Mouse (Mus musculus) kidney, adult 2 months (tissue): ENCODE data around the gene Tec. TPM values are rescaled to one million over a fixed set of nuclear protein-coding genes. Genes with fewer than 3 reads are reported as not detected.

Experiments
- DNase-seq: peaks from one replicate; pipeline ENCODE4 v3.0.0; 2021
- H3K27ac ChIP-seq: fragments of 200-500 bp; 2 replicates; pipeline ENCODE4 v1.5.1; 2012; ENCODE audit warnings: low read depth, low read length, control low read depth, inconsistent platforms; ENCODE audit not compliant: insufficient read depth
- H3K27me3 ChIP-seq: fragments of 200-500 bp; replicated peaks from 2 replicates; pipeline ENCODE4 v1.6.1; 2012; ENCODE audit warnings: mild to moderate bottlenecking, moderate library complexity, low read length, inconsistent platforms; ENCODE audit not compliant: control insufficient read depth, insufficient read depth
- H3K36me3 ChIP-seq: fragments of 200-500 bp; 2 replicates; pipeline ENCODE4 v1.6.1; 2012; ENCODE audit warnings: mild to moderate bottlenecking, moderate library complexity, low read length, inconsistent platforms; ENCODE audit not compliant: control insufficient read depth, insufficient read depth
- H3K4me1 ChIP-seq: fragments of 200-500 bp; 2 replicates; pipeline ENCODE4 v1.6.1; 2011; ENCODE audit warnings: low read length; ENCODE audit not compliant: control insufficient read depth, insufficient read depth
- H3K4me3 ChIP-seq: fragments of 200-500 bp; 2 replicates; pipeline ENCODE4 v1.5.1; 2011; ENCODE audit warnings: mild to moderate bottlenecking, low read depth, low read length, control low read depth; ENCODE audit not compliant: insufficient read depth
- CTCF ChIP-seq: fragments of 200-500 bp; conservative IDR thresholded peaks from 2 replicates; pipeline ENCODE4 v1.5.1; 2011; ENCODE audit warnings: low read depth, mild to moderate bottlenecking, control low read depth, low read length, moderate library complexity, mixed read lengths; ENCODE audit not compliant: insufficient read depth, insufficient read length
- POLR2A ChIP-seq: fragments of 200-500 bp; IDR thresholded peaks from one replicate; pipeline ENCODE4 v1.6.1; 2011; ENCODE audit warnings: low read depth, low read length, control low read depth
- WGBS: fragments of 180-500 bp; shearing (Covaris S2); methylation state at CpG from one replicate; pipeline ENCODE4 v1.1.7; 2018; 5-methylcytosine and 5-hydroxymethylcytosine counted together
- polyA plus RNA-seq: library from polyadenylated mRNA; depleted of rRNA; stranded (reverse); fragments of >200 nt; gene quantifications from 2 replicates; pipeline ENCODE4 v1.2.3, GENCODE M21; 2012

The Tec gene
- polyA plus RNA-seq, 1 experiment: 8.1 TPM

- Histone ChIP-seq H3K4me1 (peaks cover 21% of the 10 kb centered on the region; the same call in 1 of the 2 replicates), H3K4me3 (no peak overlapping the region), H3K27me3 (no peaks in the 10 kb centered on the region), H3K27ac (no peak overlapping the region), H3K36me3 (no peaks in the 10 kb centered on the region)
- DNase-seq: peak; percentile 77
- 41% methylated on average over 14 of the region's 14 CpGs for WGBS
- TF ChIP-seq CTCF: no peak
- TF ChIP-seq POLR2A: no peak
These were observed 1.7 kb upstream of the Tec start for GRCm38 (mm10) chr5:72869779-72870608.

- H3K4me3 ChIP-seq: peak overlapping the region; percentile 65
These were observed 1.1 kb downstream of the Tec start for GRCm38 (mm10) chr5:72867036-72867672.

GRCm38 (mm10) chr5:72866260-72866905, 1.9 kb downstream of the Tec start:
- TF ChIP-seq CTCF (no peak), POLR2A (no peak)
- Histone ChIP-seq H3K4me3 (no peak overlapping the region), H3K36me3 (no peaks in the 10 kb centered on the region), H3K27ac (peak overlapping the region; percentile 19; the same call in 1 of the 2 replicates), H3K27me3 (no peaks in the 10 kb centered on the region), H3K4me1 (peaks cover 29% of the 10 kb centered on the region)
- DNase-seq: peak; percentile 62
- WGBS: 53% methylated on average over 6 of the region's 6 CpGs

More at GRCm38 (mm10) chr5:72867036-72867672, 1.1 kb downstream of the Tec start:
- no peak for TF ChIP-seq CTCF
- TF ChIP-seq POLR2A: no peak
- no peaks in the 10 kb centered on the region for H3K36me3 ChIP-seq
- H3K27me3 ChIP-seq: no peaks in the 10 kb centered on the region
- H3K27ac ChIP-seq: peak overlapping the region; percentile 71; the same call in 1 of the 2 replicates
- 38% methylated on average over 16 of the region's 16 CpGs for WGBS
- peaks cover 27% of the 10 kb centered on the region; the same call in 1 of the 2 replicates for H3K4me1 ChIP-seq
- DNase-seq: no peak

- Histone ChIP-seq H3K27ac (no peak overlapping the region), H3K27me3 (no peaks in the 10 kb centered on the region), H3K4me3 (no peak overlapping the region), H3K36me3 (no peaks in the 10 kb centered on the region), H3K4me1 (peaks cover 27% of the 10 kb centered on the region)
- no peak for DNase-seq
- TF ChIP-seq POLR2A (no peak), CTCF (no peak)
- WGBS: 90% methylated on average over 3 of the region's 3 CpGs
These were observed 3.6 kb downstream of the Tec start for GRCm38 (mm10) chr5:72864654-72865178.

GRCm38 (mm10) chr5:72863166-72863565, 5.1 kb downstream of the Tec start:
- Histone ChIP-seq H3K4me3 (no peak overlapping the region), H3K4me1 (peaks cover 19% of the 10 kb centered on the region), H3K36me3 (no peaks in the 10 kb centered on the region), H3K27ac (no peak overlapping the region), H3K27me3 (no peaks in the 10 kb centered on the region)
- TF ChIP-seq POLR2A (no peak), CTCF (no peak)
- WGBS: 90% methylated on average over 9 of the region's 9 CpGs
- DNase-seq: no peak

- Histone ChIP-seq H3K4me3 (no peak overlapping the region), H3K4me1 (peaks cover 17% of the 10 kb centered on the region), H3K27me3 (no peaks in the 10 kb centered on the region), H3K27ac (no peak overlapping the region), H3K36me3 (no peaks in the 10 kb centered on the region)
- DNase-seq: no peak
- TF ChIP-seq CTCF: no peak
- TF ChIP-seq POLR2A: no peak
- WGBS: 59% methylated on average over 7 of the region's 7 CpGs
These were observed 6.4 kb downstream of the Tec start for GRCm38 (mm10) chr5:72861726-72862385.

GRCm38 (mm10) chr5:72860899-72861298, 7.4 kb downstream of the Tec start:
- Histone ChIP-seq H3K27me3 (no peaks in the 10 kb centered on the region), H3K36me3 (no peaks in the 10 kb centered on the region), H3K4me3 (no peak overlapping the region), H3K4me1 (peaks cover 13% of the 10 kb centered on the region), H3K27ac (no peak overlapping the region)
- DNase-seq: peak; percentile 54
- TF ChIP-seq CTCF (no peak; the same call in 1 of the 2 replicates), POLR2A (no peak)
- WGBS: 34% methylated on average over 8 of the region's 8 CpGs
